In genomic region chr9:66599577-66599976, GRCm38 (mm10) we compare ENCODE assay signal across 9 mouse cellular contexts. TPM values are rescaled to one million over a fixed set of nuclear protein-coding genes. Genes with fewer than 3 reads are reported as not detected.
DNase-seq lines count a peak whose midpoint lies in the region; ATAC-seq and TF ChIP-seq lines count a peak whose summit lies in the region.
"Had no signal": no experiment of that assay in that cellular context is flagged by ENCODE, and none has a peak within 500 bp of the region (broad histone marks: within the 10 kb centered on the region; RNA-seq: fewer than 3 reads in every experiment).

No protein-coding gene starts in this region.

- no peak for TF ChIP-seq POLR2A in heart, adult 2 months (IDR thresholded peaks at IDR 0.05; ENCODE audit: insufficient read depth, low read depth, low read length)
- no peak for TF ChIP-seq POLR2A in small intestine, adult 2 months (IDR thresholded peaks at IDR 0.05; ENCODE audit: low read depth, low read length)

- intact Hi-C loops in heart, adult 2 months (cut with DNase I): no loop called here

- 40% methylated on average over 4 of the region's 4 CpGs for WGBS in heart, adult 2 months
- WGBS in liver, embryonic 13.5 days (ENCODE audit: insufficient replicate concordance): 3% methylated on average over 4 of the region's 4 CpGs
- 40% methylated on average over 4 of the region's 4 CpGs for WGBS in small intestine, adult 2 months

- H3K4me1 ChIP-seq in heart, adult 2 months (ENCODE audit: control insufficient read depth, insufficient read depth, low read length): no peaks in the 10 kb centered on the region; the same call in 1 of the 2 replicates
- H3K4me1 ChIP-seq in liver, embryonic 13.5 days (replicated peaks): peaks cover 41% of the 10 kb centered on the region
- peaks cover 12% of the 10 kb centered on the region; the same call in 1 of the 2 replicates for H3K4me1 ChIP-seq in small intestine, adult 2 months (ENCODE audit: control insufficient read depth, insufficient read depth, insufficient read length, low read length)

- H3K9me3 ChIP-seq in liver, embryonic 13.5 days (replicated peaks): no peaks in the 10 kb centered on the region
- H3K9me3 ChIP-seq: midbrain, embryonic 12.5 days had no signal

- H3K4me3 ChIP-seq in heart, adult 2 months: no peak overlapping the region
- no peak overlapping the region for H3K4me3 ChIP-seq in liver, embryonic 13.5 days (replicated peaks)
- no peak overlapping the region for H3K4me3 ChIP-seq in small intestine, adult 2 months (ENCODE audit: low read depth, low read length)
- H3K4me3 ChIP-seq: midbrain, embryonic 12.5 days had no signal

- no peak overlapping the region for H3K9ac ChIP-seq in heart, adult 2 months (ENCODE audit: low read depth, low read length)
- no peak overlapping the region for H3K9ac ChIP-seq in liver, embryonic 13.5 days
- H3K9ac ChIP-seq: midbrain, embryonic 12.5 days had no signal

- TF ChIP-seq EP300 in heart, adult 2 months (IDR thresholded peaks at IDR 0.05; ENCODE audit: insufficient read depth, low read depth, low read length): 0 out of 2 replicates have a peak, but pooled peaks have one; percentile 26

- H3K36me3 ChIP-seq in heart, adult 2 months (ENCODE audit: control insufficient read depth, insufficient read depth, low read length): no peaks in the 10 kb centered on the region
- no peaks in the 10 kb centered on the region for H3K36me3 ChIP-seq in liver, embryonic 13.5 days
- H3K36me3 ChIP-seq in small intestine, adult 2 months (ENCODE audit: control insufficient read depth, insufficient read depth, low read length): no peaks in the 10 kb centered on the region
- H3K36me3 ChIP-seq: midbrain, embryonic 12.5 days had no signal

- H3K79me2 ChIP-seq in heart, adult 2 months (replicated peaks; ENCODE audit: control insufficient read depth, insufficient read depth, low read length): no peaks in the 10 kb centered on the region

- DNase-seq in kidney, adult 18-20 months: peak; percentile 57
- no peak for DNase-seq in kidney, adult 11 months
- peak; percentile 78 for DNase-seq in R1 (ENCODE audit: low read depth, low spot score)
- DNase-seq in heart, adult 2 months: peak; percentile 35 to 71
- DNase-seq in liver, embryonic 13.5 days: peak; percentile 54
- no peak for DNase-seq in urinary bladder, postnatal 4 days (ENCODE audit: low spot score in 2 of 2)

- no peak overlapping the region for H3K4me2 ChIP-seq in liver, embryonic 13.5 days
- H3K4me2 ChIP-seq: midbrain, embryonic 12.5 days had no signal

- no peaks in the 10 kb centered on the region for H3K27me3 ChIP-seq in heart, adult 2 months (ENCODE audit: control insufficient read depth, insufficient read depth, low read length)
- H3K27me3 ChIP-seq in liver, embryonic 13.5 days: peaks cover 6% of the 10 kb centered on the region; the same call in 1 of the 2 replicates
- no peaks in the 10 kb centered on the region for H3K27me3 ChIP-seq in small intestine, adult 2 months (ENCODE audit: control insufficient read depth, insufficient read depth, low read length)

- no peak for TF ChIP-seq CTCF in heart, adult 2 months (IDR thresholded peaks at IDR 0.05)
- no peak for TF ChIP-seq CTCF in small intestine, adult 2 months (IDR thresholded peaks at IDR 0.05; ENCODE audit: extremely low read depth, insufficient read length, insufficient replicate concordance, low read depth, low read length)

- H3K27ac ChIP-seq in heart, adult 2 months: no peak overlapping the region
- no peak overlapping the region for H3K27ac ChIP-seq in liver, embryonic 13.5 days
- H3K27ac ChIP-seq in small intestine, adult 2 months (ENCODE audit: insufficient read depth, low read depth, low read length): peak overlapping the region; percentile 25; the same call in 1 of the 2 replicates
- H3K27ac ChIP-seq: midbrain, embryonic 12.5 days had no signal

- ATAC-seq in liver, embryonic 13.5 days (ENCODE audit: low read depth): 0 out of 2 replicates have a peak, but pooled peaks have one; percentile 51
- no peak for ATAC-seq in cerebellum, adult (ENCODE audit: insufficient number of reproducible peaks, low FRiP score, low TSS enrichment)

RNA-seq across cellular contexts. Expression of gene Usp3, which starts 6.6 kb away (rescaled TPM):
- 10 to 100 TPM; 20.6 to 20.7 TPM for total RNA-seq in heart, adult 2 months (2021)
- 7.2 and 10.2 TPM in 2 replicates for polyA plus RNA-seq in heart, adult 2 months (2012; rRNA removed)
- 15.4 and 18.8 TPM in 2 replicates for polyA plus RNA-seq in liver, embryonic 13.5 days (2015; fragmentation: Nextera tagmentation; extraction: Ambion mirVana)
- 9.4 and 19.8 TPM in 2 replicates for polyA plus RNA-seq in small intestine, adult 2 months (2012; rRNA removed)

Comparison
In these comparisons a context has a peak if more than half of its experiments do, and no peak if none do; other contexts are left out.
1. DNase-seq: peak in kidney, adult 18-20 months (single experiment), R1 (single experiment), heart, adult 2 months (2 of 2) and liver, embryonic 13.5 days (single experiment); none in kidney, adult 11 months (single experiment) and urinary bladder, postnatal 4 days (0 of 2).